Mouse (Mus musculus) liver, adult 2 months (tissue): ENCODE data around the gene Fnip2.

ENCODE experiments used
- CTCF ChIP-seq: fragments of 200-500 bp; IDR thresholded peaks from 2 replicates; pipeline ENCODE4 v1.5.1; 2011; ENCODE audit warnings: low read depth, low read length, control low read depth
- POLR2A ChIP-seq: fragments of 200-500 bp; IDR thresholded peaks from 2 replicates; pipeline ENCODE4 v1.6.1; 2011; ENCODE audit warnings: low read length, control low read depth; ENCODE audit not compliant: insufficient read depth; ENCODE audit errors: extremely low read depth

GRCm38 (mm10) chr3:79560555-79560954, 7.0 kb downstream of the Fnip2 start:
- TF ChIP-seq CTCF (no peak), POLR2A (no peak)
